Mouse (Mus musculus): ENCODE measurements around the gene Man2a2. TPM values are rescaled to one million over a fixed set of nuclear protein-coding genes. Genes with fewer than 3 reads are reported as not detected.

The Man2a2 gene
- total RNA-seq, 2 experiments from 2014 or later: 169 to 178 TPM

GRCm38 (mm10) chr7:80394600-80394999 is 23.4 kb upstream of the Man2a2 start:
- no peak overlapping the region for H3K4me3 ChIP-seq
- no peak for TF ChIP-seq CTCF (conservative IDR thresholded peaks at IDR 0.05)
- DNase-seq (ENCODE audit: low spot score in 2 of 2): no peak
- no peak overlapping the region for H3K27ac ChIP-seq

GRCm38 (mm10) chr7:80392119-80392518 is 20.9 kb upstream of the Man2a2 start:
- no peak for DNase-seq (ENCODE audit: low spot score in 2 of 2)
- Histone ChIP-seq H3K27ac (no peak overlapping the region), H3K4me3 (no peak overlapping the region)
- no peak for TF ChIP-seq CTCF (conservative IDR thresholded peaks at IDR 0.05)

GRCm38 (mm10) chr7:80387633-80388543 is 16.7 kb upstream of the Man2a2 start, which contains the start of gene Fes:
Gene Fes (minus strand): TSS chr7:80387946.
- DNase-seq (ENCODE audit: low spot score in 2 of 2): no peak
- no peak for TF ChIP-seq CTCF (conservative IDR thresholded peaks at IDR 0.05)
- Histone ChIP-seq H3K4me3 (peak within 1 kb of the TSS; percentile 38), H3K27ac (peak within 1 kb of the TSS; percentile 81)

DNA sequence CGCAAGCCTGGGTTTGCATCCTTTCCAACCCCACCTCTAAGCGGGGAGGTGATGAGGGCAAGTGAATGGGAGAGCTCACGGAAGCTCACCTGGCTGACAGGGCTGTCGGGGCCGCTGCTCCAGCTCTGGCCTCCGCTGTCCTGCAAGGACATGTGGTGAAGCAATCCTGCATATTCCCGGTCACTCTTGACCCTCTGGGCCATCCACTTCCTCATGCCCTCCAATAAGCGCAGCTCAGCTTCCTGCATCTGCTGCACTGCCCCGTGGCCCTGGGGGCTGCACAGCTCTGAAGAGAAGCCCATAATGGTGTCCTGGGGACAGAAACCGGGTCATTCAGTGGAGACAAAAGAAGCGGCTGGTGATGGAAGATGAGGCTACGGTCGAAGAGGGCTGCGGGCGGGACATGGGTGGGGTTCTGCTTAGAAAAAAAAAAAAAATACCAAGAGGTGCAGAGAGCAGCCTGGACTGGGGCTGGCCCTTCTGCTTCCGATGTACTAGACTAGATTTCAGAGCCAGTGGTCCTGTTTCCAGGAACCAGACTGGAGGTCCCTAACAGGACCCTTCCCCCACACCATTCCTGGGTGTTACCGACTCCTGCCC is 16.0 kb upstream of the Man2a2 start:
- no peak for DNase-seq (ENCODE audit: low spot score in 2 of 2)
- H3K4me3 ChIP-seq: peak overlapping the region; percentile 38
- peak overlapping the region; percentile 81 for H3K27ac ChIP-seq
- TF ChIP-seq CTCF (conservative IDR thresholded peaks at IDR 0.05): no peak

- Histone ChIP-seq H3K4me3 (no peak overlapping the region; the same call in 1 of the 2 replicates), H3K27ac (peak overlapping the region; percentile 81; the same call in 1 of the 2 replicates)
- peak; percentile 97 for TF ChIP-seq CTCF (conservative IDR thresholded peaks at IDR 0.05)
- DNase-seq (ENCODE audit: low spot score in 2 of 2): peak; percentile 81 to 91
These were observed 15.2 kb upstream of the Man2a2 start for GRCm38 (mm10) chr7:80386235-80386930.

- H3K4me3 ChIP-seq: no peak overlapping the region
- no peak overlapping the region for H3K27ac ChIP-seq
- TF ChIP-seq CTCF (conservative IDR thresholded peaks at IDR 0.05): no peak
- DNase-seq (ENCODE audit: low spot score in 2 of 2): no peak
These were observed 11.7 kb upstream of the Man2a2 start for GRCm38 (mm10) chr7:80382919-80383318.

DNA sequence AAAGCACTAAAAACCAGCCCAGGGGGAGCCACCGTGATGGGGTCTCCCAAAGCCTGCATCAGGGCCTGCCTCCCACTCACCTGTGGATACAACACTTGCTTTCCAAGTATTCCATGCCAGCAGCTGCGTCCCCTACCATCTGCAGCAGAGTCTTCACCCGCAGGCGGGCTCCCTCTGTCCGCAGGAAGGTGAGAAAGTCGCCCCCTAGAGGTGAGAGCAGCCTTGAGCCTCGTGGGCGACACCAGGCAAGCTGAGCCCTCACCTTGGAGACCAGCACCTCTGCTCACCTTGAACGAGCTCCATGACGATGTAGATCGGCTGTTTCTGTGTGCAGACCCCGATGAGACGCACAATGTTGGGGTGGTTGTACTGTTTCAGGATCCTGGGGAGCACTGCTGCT is 8.4 kb upstream of the Man2a2 start:
- Histone ChIP-seq H3K4me3 (no peak overlapping the region), H3K27ac (no peak overlapping the region)
- TF ChIP-seq CTCF (conservative IDR thresholded peaks at IDR 0.05): peak; percentile 70
- DNase-seq (ENCODE audit: low spot score in 2 of 2): no peak

DNA sequence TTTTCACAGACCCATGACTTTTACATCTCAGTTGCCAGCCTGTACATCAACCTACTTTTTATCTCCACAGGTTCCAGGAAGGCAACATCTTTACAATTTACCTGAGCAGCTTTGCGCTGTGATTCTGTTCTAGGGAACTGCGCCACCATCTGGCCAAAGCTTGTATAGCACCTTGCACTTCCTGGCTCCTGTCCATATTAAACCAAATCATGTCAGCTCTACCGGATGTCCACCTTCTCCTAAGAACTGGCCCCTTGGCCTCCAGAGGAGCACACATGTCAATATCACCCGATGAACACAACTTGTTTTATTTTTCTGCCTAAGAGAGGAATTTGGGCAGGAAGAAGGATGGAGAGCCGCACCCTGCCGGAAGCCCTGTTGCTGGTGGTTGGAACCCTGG is 6.3 kb upstream of the Man2a2 start:
- peak in 1 of 2 experiments; percentile 70 for DNase-seq (ENCODE audit: low spot score in 2 of 2)
- TF ChIP-seq CTCF (conservative IDR thresholded peaks at IDR 0.05): peak; percentile 94
- no peak overlapping the region for H3K27ac ChIP-seq

DNA sequence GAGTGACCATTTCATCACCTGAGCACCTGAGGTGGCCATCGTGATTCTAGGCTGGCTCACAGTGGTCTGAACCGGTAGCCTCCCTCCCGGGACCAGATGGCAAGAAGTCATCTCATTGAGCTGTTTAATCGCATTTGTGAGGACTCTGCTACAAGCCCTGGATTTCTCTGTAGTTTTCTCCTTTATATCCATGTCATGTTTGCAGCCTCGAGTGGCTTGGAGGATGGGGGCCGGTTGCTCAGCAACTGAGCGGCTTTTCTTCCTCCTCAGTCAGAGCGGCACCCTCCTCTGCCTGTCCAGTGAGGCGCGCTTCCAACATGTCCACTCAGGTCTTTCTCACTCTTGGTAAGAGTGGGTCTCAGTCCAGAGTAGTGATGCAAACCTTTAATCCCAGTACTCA is 5.0 kb upstream of the Man2a2 start:
- H3K4me3 ChIP-seq: no peak overlapping the region
- TF ChIP-seq CTCF (conservative IDR thresholded peaks at IDR 0.05): no peak
- no peak overlapping the region for H3K27ac ChIP-seq
- DNase-seq (ENCODE audit: low spot score in 2 of 2): no peak

More for the DNA sequence above, 6.3 kb upstream of the Man2a2 start:
- H3K4me3 ChIP-seq: no peak overlapping the region

- no peak overlapping the region for H3K4me3 ChIP-seq
- no peak for DNase-seq (ENCODE audit: low spot score in 2 of 2)
- no peak for TF ChIP-seq CTCF (conservative IDR thresholded peaks at IDR 0.05)
- no peak overlapping the region for H3K27ac ChIP-seq
These were observed 4.3 kb upstream of the Man2a2 start for GRCm38 (mm10) chr7:80375376-80376039.

- no peak for DNase-seq (ENCODE audit: low spot score in 2 of 2)
- no peak overlapping the region for H3K27ac ChIP-seq
- no peak for TF ChIP-seq CTCF (conservative IDR thresholded peaks at IDR 0.05)
- H3K4me3 ChIP-seq: no peak overlapping the region
These were observed 3.6 kb upstream of the Man2a2 start for GRCm38 (mm10) chr7:80374733-80375132.

GRCm38 (mm10) chr7:80374280-80374679 is 3.1 kb upstream of the Man2a2 start:
- H3K27ac ChIP-seq: no peak overlapping the region
- no peak for TF ChIP-seq CTCF (conservative IDR thresholded peaks at IDR 0.05)
- no peak for DNase-seq (ENCODE audit: low spot score in 2 of 2)
- no peak overlapping the region for H3K4me3 ChIP-seq

All from layer of hippocampus, adult 2 months (tissue).